Mouse (Mus musculus): ENCODE data around the gene Zfp36.

Zfp36 gene

DNA sequence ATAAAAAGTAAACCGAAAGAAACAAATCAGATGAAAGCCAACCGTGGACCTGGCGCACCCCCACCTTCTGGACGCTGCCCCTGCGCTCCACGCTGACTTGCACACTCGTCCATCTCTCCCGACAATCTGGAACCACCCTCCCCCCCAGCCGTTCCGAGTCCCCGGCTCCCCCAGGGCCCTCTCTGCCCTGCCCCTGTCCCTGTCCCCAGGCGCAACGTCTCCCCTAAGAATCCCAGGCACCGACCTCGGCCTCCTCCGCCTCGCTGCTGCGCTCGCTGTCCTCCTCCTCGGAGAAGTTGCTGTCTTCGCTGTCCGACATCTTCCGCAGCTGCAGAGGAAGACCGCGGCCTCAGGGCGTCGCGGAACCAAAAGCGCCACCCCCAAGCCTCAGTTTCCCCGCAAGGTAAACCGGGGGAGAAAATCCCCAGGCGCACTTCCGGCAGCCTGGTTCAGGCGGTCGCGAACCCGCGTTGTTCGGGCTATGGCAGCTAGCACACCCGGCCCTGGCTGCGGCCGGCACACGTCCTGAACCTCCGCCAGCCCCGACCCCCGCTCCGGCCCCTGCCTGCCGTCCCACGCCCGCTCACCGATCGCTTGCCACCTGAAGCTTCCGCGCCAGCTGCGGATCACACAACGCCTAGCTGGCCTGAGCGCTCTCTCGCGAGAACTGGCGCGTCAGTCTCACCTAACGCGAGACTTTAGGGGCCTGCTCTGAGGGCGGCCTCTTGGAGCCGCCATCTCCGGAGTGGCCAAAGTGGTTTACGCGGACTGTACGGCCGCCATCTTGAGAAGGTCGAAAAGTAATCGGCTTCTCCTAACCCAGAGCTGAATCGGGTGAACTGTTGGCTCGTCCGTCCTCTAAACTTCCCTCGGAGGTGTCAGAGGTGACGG lies 41.7 kb downstream of the Zfp36 start, which contains the start of gene Supt5:
Supt5 (minus strand) TSS at position 639 of the 891 bp plus-strand sequence.
- DNase-seq (ENCODE audit: low read depth, low spot score) = peak; percentile 99

GRCm38 (mm10) chr7:28335471-28335870 lies 44.6 kb downstream of the Zfp36 start:
- no peak for DNase-seq (ENCODE audit: low read depth, low spot score)

GRCm38 (mm10) chr7:28334534-28334933 lies 45.5 kb downstream of the Zfp36 start:
- no peak for DNase-seq (ENCODE audit: low read depth, low spot score)

GRCm38 (mm10) chr7:28328260-28328659 lies 51.8 kb downstream of the Zfp36 start:
- DNase-seq (ENCODE audit: low read depth, low spot score) = no peak

Measured in A20 (cell line).